Comparison of ENCODE assay signal across 23 mouse cellular contexts in genomic region chr15:88904056-88904811, GRCm38 (mm10). TPM values are rescaled to one million over a fixed set of nuclear protein-coding genes. Genes with fewer than 3 reads are reported as not detected.
"Had no signal": no experiment of that assay in that cellular context is flagged by ENCODE, and none has a peak within 500 bp of the region (broad histone marks: within the 10 kb centered on the region; RNA-seq: fewer than 3 reads in every experiment).

No protein-coding gene starts in this region.

- H3K27ac ChIP-seq: lung, embryonic 15.5 days; macrophage; midbrain, embryonic 12.5 days; midbrain, embryonic 15.5 days; neural tube, embryonic 12.5 days; stomach, embryonic 15.5 days; stomach, postnatal 0 days had no signal

- H3K27me3 ChIP-seq: lung, embryonic 15.5 days; midbrain, embryonic 12.5 days; midbrain, embryonic 15.5 days; neural tube, embryonic 12.5 days; stomach, embryonic 15.5 days had no signal

- H3K4me1 ChIP-seq: lung, embryonic 15.5 days; midbrain, embryonic 12.5 days; midbrain, embryonic 15.5 days; neural tube, embryonic 12.5 days; stomach, embryonic 15.5 days had no signal

- H3K4me2 ChIP-seq: lung, embryonic 15.5 days; midbrain, embryonic 12.5 days; midbrain, embryonic 15.5 days; neural tube, embryonic 12.5 days; stomach, embryonic 15.5 days had no signal

- H3K9me3 ChIP-seq: lung, embryonic 15.5 days; megakaryocyte, embryonic 14.5 days; midbrain, embryonic 12.5 days; midbrain, embryonic 15.5 days; neural tube, embryonic 12.5 days; stomach, embryonic 15.5 days had no signal

- H3K4me3 ChIP-seq: lung, embryonic 15.5 days; megakaryocyte, embryonic 14.5 days; midbrain, embryonic 12.5 days; midbrain, embryonic 15.5 days; neural tube, embryonic 12.5 days; stomach, embryonic 15.5 days had no signal

- DNase-seq: liver, postnatal 0 days; lung, adult 2 months; lung, postnatal 14 days; lung, postnatal 36 days; right cerebral cortex, postnatal 14 days; thymus, adult 2 months; thymus, postnatal 25 days; thymus, postnatal 4 days had no signal

- ATAC-seq: liver, postnatal 0 days; lung, postnatal 0 days; midbrain, embryonic 15.5 days had no signal

- H3K9ac ChIP-seq: liver, postnatal 0 days; lung, embryonic 15.5 days; midbrain, embryonic 12.5 days; midbrain, embryonic 15.5 days; neural tube, embryonic 12.5 days; stomach, embryonic 15.5 days had no signal

- H3K36me3 ChIP-seq: lung, embryonic 15.5 days; midbrain, embryonic 12.5 days; midbrain, embryonic 15.5 days; neural tube, embryonic 12.5 days; stomach, embryonic 15.5 days had no signal

RNA-seq across cellular contexts. Expression of gene Ttll8, which starts 50.0 kb away (rescaled TPM):
- total RNA-seq: megakaryocyte progenitor cell, adult 5-6 weeks; midbrain, postnatal 0 days; monocyte, adult 5-6 weeks; neutrophil, adult 5-6 weeks had no signal
- polyA plus RNA-seq: liver, postnatal 0 days; lung, embryonic 15.5 days; macrophage; midbrain, embryonic 12.5 days; neural tube, embryonic 12.5 days; spleen, adult 2 months; stomach, embryonic 15.5 days; stomach, postnatal 0 days; urinary bladder, adult 2 months had no signal
